Mouse (Mus musculus) liver, embryonic 16.5 days (tissue): Measurements from ENCODE around the gene M6pr. TPM values are rescaled to one million over a fixed set of nuclear protein-coding genes. Genes with fewer than 3 reads are reported as not detected.

Experiments
- ATAC-seq: fragments of 200-750 bp; cut with Nextera tagmentation; 2 replicates; pipeline ENCODE4 v1.8.0; 2017; ENCODE audit warnings: low read depth, mild to moderate bottlenecking, moderate number of reproducible peaks, moderate library complexity
- H3K27ac ChIP-seq: fragments of 300-500 bp; sonication (generic); 2 replicates; pipeline ENCODE4 v1.5.1; 2014; ENCODE audit warnings: mild to moderate bottlenecking, low read length
- H3K27me3 ChIP-seq: fragments of 300-500 bp; sonication (generic); 2 replicates; pipeline ENCODE4 v1.6.1; 2014; ENCODE audit warnings: low read depth, low read length, mixed read lengths; ENCODE audit not compliant: control insufficient read depth, insufficient read depth
- H3K36me3 ChIP-seq: fragments of 300-500 bp; sonication (generic); 2 replicates; pipeline ENCODE4 v1.6.1; 2014; ENCODE audit warnings: mild to moderate bottlenecking; ENCODE audit not compliant: control insufficient read depth, insufficient read depth
- H3K4me1 ChIP-seq: fragments of 300-500 bp; sonication (generic); 2 replicates; pipeline ENCODE4 v1.6.1; 2014; ENCODE audit warnings: low read depth, low read length, mixed read lengths; ENCODE audit not compliant: control insufficient read depth
- H3K4me2 ChIP-seq: fragments of 300-500 bp; sonication (generic); 2 replicates; pipeline ENCODE4 v1.6.1; 2014; ENCODE audit warnings: low read depth, low read length, mixed read lengths
- H3K4me3 ChIP-seq: fragments of 300-500 bp; sonication (generic); 2 replicates; pipeline ENCODE4 v1.5.1; 2014; ENCODE audit warnings: low read depth, mild to moderate bottlenecking, low read length
- H3K9ac ChIP-seq: fragments of 300-500 bp; sonication (generic); 2 replicates; pipeline ENCODE4 v1.6.1; 2014; ENCODE audit warnings: low read depth, low read length
- H3K9me3 ChIP-seq: fragments of 300-500 bp; sonication (generic); replicated peaks from 2 replicates; pipeline ENCODE4 v1.6.1; 2016; ENCODE audit warnings: low read length; ENCODE audit not compliant: control insufficient read depth
- WGBS: fragments of 180-500 bp; shearing (Covaris S2); extraction: QIAGEN DNeasy Blood & Tissue Kit; methylation state at CpG from one replicate; pipeline ENCODE4 v1.1.7; 2014; ENCODE audit not compliant: insufficient replicate concordance; 5-methylcytosine and 5-hydroxymethylcytosine counted together
- polyA plus RNA-seq: library from polyadenylated mRNA; unstranded; fragments of >200 nt; fragmentation: Nextera tagmentation; extraction: Ambion mirVana; gene quantifications from 2 replicates; pipeline ENCODE4 v1.2.1, GENCODE M21; 2015

The M6pr gene
- polyA plus RNA-seq, 1 experiment from 2014 or later = 83.5 TPM

- 36% methylated on average over 3 of the region's 3 CpGs for WGBS
- no peak for ATAC-seq
- H3K4me2 ChIP-seq = no peak overlapping the region
These were observed 14.2 kb upstream of the M6pr start for GRCm38 (mm10) chr6:122294290-122294689.

GRCm38 (mm10) chr6:122295242-122295641 is 13.3 kb upstream of the M6pr start:
- H3K4me3 ChIP-seq = no peak overlapping the region
- no peak overlapping the region for H3K27ac ChIP-seq
- H3K36me3 ChIP-seq = no peaks in the 10 kb centered on the region
- H3K9ac ChIP-seq = no peak overlapping the region
- no peaks in the 10 kb centered on the region for H3K27me3 ChIP-seq
- no peak overlapping the region for H3K4me2 ChIP-seq
- ATAC-seq = no peak
- 36% methylated on average over 9 of the region's 9 CpGs for WGBS
- no peaks in the 10 kb centered on the region for H3K9me3 ChIP-seq
- H3K4me1 ChIP-seq = no peaks in the 10 kb centered on the region

More at GRCm38 (mm10) chr6:122294290-122294689, 14.2 kb upstream of the M6pr start:
- Histone ChIP-seq H3K27ac (no peak overlapping the region), H3K4me3 (no peak overlapping the region), H3K36me3 (no peaks in the 10 kb centered on the region), H3K9ac (no peak overlapping the region), H3K4me1 (no peaks in the 10 kb centered on the region), H3K9me3 (no peaks in the 10 kb centered on the region), H3K27me3 (no peaks in the 10 kb centered on the region)

- Histone ChIP-seq H3K9ac (peak overlapping the region; percentile 16; the same call in 1 of the 2 replicates), H3K9me3 (no peaks in the 10 kb centered on the region), H3K36me3 (no peaks in the 10 kb centered on the region), H3K4me3 (peak overlapping the region; percentile 50), H3K27me3 (no peaks in the 10 kb centered on the region), H3K27ac (no peak overlapping the region), H3K4me1 (no peaks in the 10 kb centered on the region), H3K4me2 (peak overlapping the region; percentile 51)
- WGBS = 30% methylated on average over 3 of the region's 3 CpGs
- ATAC-seq = no peak
These were observed 11.6 kb upstream of the M6pr start for GRCm38 (mm10) chr6:122296918-122297278.

- 8% methylated on average over 25 of the region's 25 CpGs for WGBS
- 0 out of 2 replicates have a peak, but pooled peaks have one; percentile 16 for ATAC-seq
These were observed 11.0 kb upstream of the M6pr start for GRCm38 (mm10) chr6:122297279-122298222.

GRCm38 (mm10) chr6:122298223-122298609 is 10.3 kb upstream of the M6pr start:
- no peak for ATAC-seq
- Histone ChIP-seq H3K27me3 (no peaks in the 10 kb centered on the region), H3K4me3 (no peak overlapping the region), H3K9me3 (no peaks in the 10 kb centered on the region), H3K27ac (no peak overlapping the region), H3K4me2 (no peak overlapping the region), H3K4me1 (no peaks in the 10 kb centered on the region), H3K9ac (no peak overlapping the region), H3K36me3 (no peaks in the 10 kb centered on the region)
- 40% methylated on average over 4 of the region's 4 CpGs for WGBS

More at GRCm38 (mm10) chr6:122297279-122298222, 11.0 kb upstream of the M6pr start:
- Histone ChIP-seq H3K9ac (peak overlapping the region; percentile 16), H3K27ac (no peak overlapping the region), H3K27me3 (no peaks in the 10 kb centered on the region), H3K9me3 (no peaks in the 10 kb centered on the region), H3K4me2 (peak overlapping the region; percentile 51), H3K4me3 (peak overlapping the region; percentile 50), H3K36me3 (no peaks in the 10 kb centered on the region), H3K4me1 (no peaks in the 10 kb centered on the region)

GRCm38 (mm10) chr6:122299621-122300133 is 8.8 kb upstream of the M6pr start:
- Histone ChIP-seq H3K4me2 (no peak overlapping the region), H3K4me3 (no peak overlapping the region), H3K9me3 (no peaks in the 10 kb centered on the region), H3K36me3 (no peaks in the 10 kb centered on the region), H3K27ac (no peak overlapping the region), H3K4me1 (no peaks in the 10 kb centered on the region), H3K27me3 (no peaks in the 10 kb centered on the region), H3K9ac (no peak overlapping the region)
- 16% methylated on average over 3 of the region's 3 CpGs for WGBS
- no peak for ATAC-seq

- H3K27me3 ChIP-seq = no peaks in the 10 kb centered on the region
- H3K9ac ChIP-seq = no peak overlapping the region
- 52% methylated on average over 1 of the region's 1 CpGs for WGBS
- no peak overlapping the region for H3K4me2 ChIP-seq
- H3K36me3 ChIP-seq = no peaks in the 10 kb centered on the region
- no peaks in the 10 kb centered on the region for H3K9me3 ChIP-seq
- no peak for ATAC-seq
- H3K27ac ChIP-seq = no peak overlapping the region
- no peak overlapping the region for H3K4me3 ChIP-seq
- no peaks in the 10 kb centered on the region for H3K4me1 ChIP-seq
These were observed 6.4 kb upstream of the M6pr start for GRCm38 (mm10) chr6:122302121-122302520.

GRCm38 (mm10) chr6:122302661-122303060 is 5.9 kb upstream of the M6pr start:
- H3K4me2 ChIP-seq = no peak overlapping the region
- no peaks in the 10 kb centered on the region for H3K9me3 ChIP-seq
- no peak for ATAC-seq
- no peak overlapping the region for H3K27ac ChIP-seq
- H3K36me3 ChIP-seq = no peaks in the 10 kb centered on the region
- H3K4me3 ChIP-seq = no peak overlapping the region
- H3K27me3 ChIP-seq = no peaks in the 10 kb centered on the region
- no peak overlapping the region for H3K9ac ChIP-seq
- no peaks in the 10 kb centered on the region for H3K4me1 ChIP-seq
- 51% methylated on average over 4 of the region's 4 CpGs for WGBS

- no peak overlapping the region for H3K4me3 ChIP-seq
- no peaks in the 10 kb centered on the region for H3K4me1 ChIP-seq
- H3K9ac ChIP-seq = no peak overlapping the region
- no peaks in the 10 kb centered on the region for H3K9me3 ChIP-seq
- H3K27me3 ChIP-seq = no peaks in the 10 kb centered on the region
- 56% methylated on average over 9 of the region's 9 CpGs for WGBS
- H3K27ac ChIP-seq = no peak overlapping the region
- H3K4me2 ChIP-seq = no peak overlapping the region
- H3K36me3 ChIP-seq = no peaks in the 10 kb centered on the region
- no peak for ATAC-seq
These were observed 5.0 kb upstream of the M6pr start for GRCm38 (mm10) chr6:122303526-122303925.
